Mouse (Mus musculus): ENCODE data around the gene Gria4.

DNA sequence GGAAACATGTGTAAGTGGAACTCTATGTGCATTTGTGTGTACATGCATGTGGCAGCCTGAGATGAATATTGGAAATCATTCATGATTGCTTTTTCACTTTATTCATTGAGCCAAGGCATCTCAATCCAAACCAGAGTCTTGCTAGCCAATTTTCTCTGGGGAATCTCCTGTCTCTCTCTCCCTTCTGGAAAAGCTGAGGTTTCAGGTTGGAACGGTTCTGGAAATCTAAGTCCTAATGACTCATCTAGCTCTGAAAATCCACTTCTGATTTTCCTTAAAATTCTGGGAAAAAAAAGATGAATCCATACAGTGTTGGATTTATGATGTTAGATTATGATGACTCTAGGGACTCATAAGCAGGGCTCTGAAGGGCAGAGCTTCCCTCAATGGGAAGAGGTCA lies 337.8 kb downstream of the Gria4 start:
- TF ChIP-seq CTCF (IDR thresholded peaks at IDR 0.05; ENCODE audit: low read depth) (no peak), EP300 (IDR thresholded peaks at IDR 0.05; ENCODE audit: low read depth) (no peak)

All from liver, embryonic 14.5 days (tissue).